Mouse (Mus musculus): ENCODE data around the gene Smim6. TPM values are rescaled to one million over a fixed set of nuclear protein-coding genes. Genes with fewer than 3 reads are reported as not detected.

The Smim6 gene
- polyA plus RNA-seq, 1 experiment from 2014 or later = 2.7 TPM

DNA sequence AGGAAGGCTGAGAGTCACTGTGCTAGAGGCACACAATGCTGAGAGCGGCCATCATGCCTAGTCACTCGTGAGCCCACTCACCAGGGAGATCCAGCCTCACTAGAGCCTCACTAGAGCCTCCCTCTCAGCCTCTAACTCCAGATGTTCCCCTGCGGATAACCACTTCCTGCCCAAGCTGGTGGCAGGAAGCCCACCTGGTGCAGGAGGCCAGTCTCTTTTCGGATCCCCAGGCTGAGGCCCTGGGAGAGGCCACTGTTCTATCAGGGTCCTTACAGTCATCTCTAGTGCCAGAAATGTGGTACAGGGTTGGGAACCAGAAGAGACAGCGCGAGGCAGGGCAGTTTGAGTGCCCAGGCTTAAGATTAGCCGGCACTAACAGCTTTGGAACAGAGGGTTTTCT lies 13.4 kb upstream of the Smim6 start:
- Histone ChIP-seq H3K27ac (ENCODE audit: low read length) (peak overlapping the region; percentile 98; the same call in 1 of the 2 replicates), H3K9me3 (replicated peaks; ENCODE audit: control insufficient read depth, low read length) (no peaks in the 10 kb centered on the region), H3K4me2 (ENCODE audit: low read depth, low read length) (peak overlapping the region; percentile 67; the same call in 1 of the 2 replicates), H3K4me3 (ENCODE audit: low read depth, low read length) (no peak overlapping the region), H3K27me3 (ENCODE audit: control insufficient read depth, insufficient read depth, low read depth, low read length) (no peaks in the 10 kb centered on the region), H3K36me3 (ENCODE audit: control insufficient read depth, insufficient read depth) (no peaks in the 10 kb centered on the region), H3K4me1 (ENCODE audit: control insufficient read depth, low read depth, low read length) (peaks cover 49% of the 10 kb centered on the region), H3K9ac (ENCODE audit: low read depth, low read length) (peak overlapping the region; percentile 82; the same call in 1 of the 2 replicates)
- no peak for ATAC-seq (ENCODE audit: low read depth)
- 37% methylated on average over 7 of the region's 7 CpGs for WGBS (ENCODE audit: insufficient replicate concordance)

DNA sequence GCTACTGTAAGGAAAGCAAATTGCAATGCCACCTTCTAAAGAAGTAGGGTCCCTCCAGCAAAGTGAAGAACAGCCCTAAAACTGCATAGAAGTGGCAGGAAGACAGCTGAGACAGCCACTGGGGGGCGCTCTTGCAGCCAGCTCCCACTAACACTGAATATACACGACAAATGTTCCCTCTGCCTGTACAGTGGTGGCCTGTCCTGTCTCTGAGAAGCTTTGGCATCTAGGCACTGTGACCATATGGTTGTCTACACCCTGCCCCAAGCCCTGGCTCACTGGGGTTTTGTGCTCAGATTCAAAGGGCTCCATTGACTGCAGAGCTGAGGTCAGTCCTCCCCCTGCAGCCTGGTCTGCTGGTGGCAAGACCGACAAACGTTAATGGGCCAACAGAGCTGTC lies 12.9 kb upstream of the Smim6 start:
- no peaks in the 10 kb centered on the region for H3K9me3 ChIP-seq (replicated peaks; ENCODE audit: control insufficient read depth, low read length)
- H3K36me3 ChIP-seq (ENCODE audit: control insufficient read depth, insufficient read depth) = no peaks in the 10 kb centered on the region
- peak overlapping the region; percentile 98 for H3K27ac ChIP-seq (ENCODE audit: low read length)
- peak overlapping the region; percentile 82; the same call in 1 of the 2 replicates for H3K9ac ChIP-seq (ENCODE audit: low read depth, low read length)
- no peaks in the 10 kb centered on the region for H3K27me3 ChIP-seq (ENCODE audit: control insufficient read depth, insufficient read depth, low read depth, low read length)
- 9% methylated on average over 4 of the region's 4 CpGs for WGBS (ENCODE audit: insufficient replicate concordance)
- no peak overlapping the region for H3K4me3 ChIP-seq (ENCODE audit: low read depth, low read length)
- no peak for ATAC-seq (ENCODE audit: low read depth)
- peaks cover 53% of the 10 kb centered on the region for H3K4me1 ChIP-seq (ENCODE audit: control insufficient read depth, low read depth, low read length)
- H3K4me2 ChIP-seq (ENCODE audit: low read depth, low read length) = peak overlapping the region; percentile 67; the same call in 1 of the 2 replicates

DNA sequence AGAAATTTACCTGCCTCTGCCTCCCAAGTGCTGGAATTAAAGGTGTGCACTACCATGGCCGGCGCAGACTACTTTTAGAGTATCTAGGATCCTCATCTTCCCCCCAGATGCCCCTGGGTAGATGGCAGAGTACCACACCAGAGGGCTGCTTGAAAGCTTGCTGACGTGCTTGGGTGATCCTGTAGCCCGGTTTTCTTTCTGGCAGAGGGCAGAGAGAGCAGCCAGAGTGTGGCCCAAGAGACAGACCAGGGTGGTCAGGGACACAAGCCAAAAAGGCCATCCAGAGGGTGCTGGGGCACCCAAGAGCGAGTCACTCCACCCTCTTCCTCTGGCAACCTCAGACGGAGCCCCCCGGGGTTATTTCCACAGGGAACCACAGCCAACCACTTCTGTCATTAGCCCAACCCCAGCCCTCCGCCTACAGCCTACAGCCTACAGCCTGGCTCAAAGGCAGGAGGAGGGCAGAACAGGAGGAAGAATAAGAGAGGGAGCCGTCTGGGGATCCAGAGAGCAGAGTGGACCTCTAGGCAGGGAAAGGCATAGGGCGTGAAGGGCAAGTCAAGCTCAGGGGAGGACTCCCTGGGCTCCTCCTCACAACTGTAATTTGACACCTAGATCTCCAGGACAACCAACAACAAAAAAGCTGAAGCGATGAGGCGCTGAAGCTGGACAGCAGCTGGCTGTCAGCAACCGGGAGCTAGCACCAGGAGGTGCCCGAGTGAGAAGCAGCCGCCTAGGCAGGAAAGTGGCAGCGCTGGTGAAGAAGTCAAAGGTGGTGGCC lies 12.1 kb upstream of the Smim6 start, which contains the start of gene Smim5:
Smim5 (plus strand) TSS at position 481 of the 781 bp plus-strand sequence.
- Histone ChIP-seq H3K27ac (ENCODE audit: low read length) (peak within 1 kb of the TSS; percentile 98), H3K9me3 (replicated peaks; ENCODE audit: control insufficient read depth, low read length) (no peaks in the 10 kb centered on the region), H3K9ac (ENCODE audit: low read depth, low read length) (peak within 1 kb of the TSS; percentile 82), H3K4me2 (ENCODE audit: low read depth, low read length) (peak within 1 kb of the TSS; percentile 67), H3K36me3 (ENCODE audit: control insufficient read depth, insufficient read depth) (no peaks in the 10 kb centered on the region; the same call in 1 of the 2 replicates), H3K4me1 (ENCODE audit: control insufficient read depth, low read depth, low read length) (peaks cover 61% of the 10 kb centered on the region), H3K27me3 (ENCODE audit: control insufficient read depth, insufficient read depth, low read depth, low read length) (no peaks in the 10 kb centered on the region), H3K4me3 (ENCODE audit: low read depth, low read length) (peak within 1 kb of the TSS; percentile 72)
- ATAC-seq (ENCODE audit: low read depth) = peak; percentile 19
- WGBS (ENCODE audit: insufficient replicate concordance) = 17% methylated on average over 16 of the region's 16 CpGs

DNA sequence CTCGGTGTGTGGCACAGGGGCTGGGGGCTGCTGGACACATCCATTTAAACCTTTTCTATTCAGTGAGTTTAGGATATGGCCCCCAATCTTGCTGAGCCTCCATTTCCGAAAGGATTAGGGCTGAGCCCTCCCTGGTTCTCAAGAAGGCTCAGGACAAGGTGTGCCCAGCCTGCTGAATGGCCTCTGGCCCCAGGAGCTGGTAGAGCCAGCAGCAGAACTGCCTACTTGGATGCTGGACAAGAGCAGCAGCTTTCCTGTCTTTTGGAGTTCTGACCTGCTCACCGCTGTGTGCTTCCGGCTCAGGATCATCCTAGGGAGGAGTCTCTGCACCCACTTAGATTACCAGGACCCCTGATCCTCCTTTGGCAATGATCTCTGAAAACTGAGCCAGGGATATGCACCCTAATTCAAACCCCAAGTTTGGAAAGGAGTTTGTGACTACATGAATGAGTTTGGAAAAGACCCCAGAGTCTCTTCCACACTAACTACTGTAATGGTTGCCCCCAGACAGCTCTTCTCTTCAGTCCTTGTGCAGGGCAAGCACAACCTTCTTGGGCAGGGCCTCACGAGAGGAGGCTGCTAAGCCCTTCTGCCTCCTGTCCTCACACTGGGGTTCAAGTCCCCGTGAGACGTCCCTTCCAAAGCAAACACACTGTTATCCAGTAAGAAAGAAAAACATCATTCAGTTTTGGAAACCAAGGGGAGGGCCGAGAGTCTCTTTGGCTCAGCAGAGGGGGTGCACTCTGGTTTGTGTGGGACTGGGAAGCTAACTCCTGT lies 11.1 kb upstream of the Smim6 start:
- WGBS (ENCODE audit: insufficient replicate concordance) = 25% methylated on average over 8 of the region's 8 CpGs
- Histone ChIP-seq H3K9ac (ENCODE audit: low read depth, low read length) (peak overlapping the region; percentile 82), H3K4me2 (ENCODE audit: low read depth, low read length) (peak overlapping the region; percentile 67), H3K27ac (ENCODE audit: low read length) (peak overlapping the region; percentile 98), H3K4me3 (ENCODE audit: low read depth, low read length) (peak overlapping the region; percentile 72), H3K9me3 (replicated peaks; ENCODE audit: control insufficient read depth, low read length) (no peaks in the 10 kb centered on the region), H3K27me3 (ENCODE audit: control insufficient read depth, insufficient read depth, low read depth, low read length) (no peaks in the 10 kb centered on the region), H3K4me1 (ENCODE audit: control insufficient read depth, low read depth, low read length) (peaks cover 72% of the 10 kb centered on the region), H3K36me3 (ENCODE audit: control insufficient read depth, insufficient read depth) (peaks cover 9% of the 10 kb centered on the region)
- no peak for ATAC-seq (ENCODE audit: low read depth)

DNA sequence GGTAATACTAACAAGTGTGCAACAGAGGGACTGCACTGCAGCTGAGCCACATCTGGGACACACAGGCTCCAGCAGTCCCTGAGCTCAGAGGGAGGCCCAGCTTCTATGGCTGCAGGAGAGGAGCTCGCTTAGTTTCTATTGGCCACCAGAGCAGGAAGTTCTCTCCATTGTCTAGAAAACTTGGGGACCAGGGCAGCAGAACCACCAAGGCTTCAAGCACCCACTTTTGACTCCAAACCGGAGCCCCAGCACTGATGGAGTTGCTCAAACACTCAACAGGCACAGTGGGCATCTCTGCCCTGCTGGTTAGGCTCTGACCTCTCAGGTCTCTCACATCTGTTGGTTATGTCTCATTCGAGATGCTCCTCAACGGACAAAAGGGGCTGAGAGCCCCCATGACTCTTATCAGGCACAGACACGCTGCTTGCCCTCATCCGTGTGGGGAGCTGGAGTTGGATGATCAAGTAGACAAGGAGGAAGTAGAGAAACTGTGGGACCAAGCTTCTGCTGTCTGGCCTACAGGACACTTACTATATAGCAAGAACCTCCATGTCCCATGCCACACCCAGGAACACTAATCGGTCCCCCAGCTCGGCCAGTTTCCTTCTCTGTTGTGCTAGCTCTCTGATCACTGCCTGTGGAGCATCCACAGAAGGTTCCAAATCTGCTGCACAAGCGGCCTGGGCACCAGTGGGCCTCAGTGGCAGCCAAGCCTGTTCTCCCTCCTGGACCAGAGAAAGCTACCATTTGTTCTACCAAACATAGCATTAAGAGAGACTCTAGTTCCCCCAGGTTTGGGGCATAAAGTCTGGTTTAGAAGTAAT lies 10.3 kb upstream of the Smim6 start:
- Histone ChIP-seq H3K9ac (ENCODE audit: low read depth, low read length) (peak overlapping the region; percentile 82), H3K27me3 (ENCODE audit: control insufficient read depth, insufficient read depth, low read depth, low read length) (no peaks in the 10 kb centered on the region), H3K4me3 (ENCODE audit: low read depth, low read length) (peak overlapping the region; percentile 72), H3K27ac (ENCODE audit: low read length) (peak overlapping the region; percentile 98), H3K9me3 (replicated peaks; ENCODE audit: control insufficient read depth, low read length) (no peaks in the 10 kb centered on the region), H3K4me1 (ENCODE audit: control insufficient read depth, low read depth, low read length) (peaks cover 80% of the 10 kb centered on the region), H3K36me3 (ENCODE audit: control insufficient read depth, insufficient read depth) (peaks cover 17% of the 10 kb centered on the region), H3K4me2 (ENCODE audit: low read depth, low read length) (peak overlapping the region; percentile 67)
- 16% methylated on average over 9 of the region's 9 CpGs for WGBS (ENCODE audit: insufficient replicate concordance)
- ATAC-seq (ENCODE audit: low read depth) = peak; percentile 50

DNA sequence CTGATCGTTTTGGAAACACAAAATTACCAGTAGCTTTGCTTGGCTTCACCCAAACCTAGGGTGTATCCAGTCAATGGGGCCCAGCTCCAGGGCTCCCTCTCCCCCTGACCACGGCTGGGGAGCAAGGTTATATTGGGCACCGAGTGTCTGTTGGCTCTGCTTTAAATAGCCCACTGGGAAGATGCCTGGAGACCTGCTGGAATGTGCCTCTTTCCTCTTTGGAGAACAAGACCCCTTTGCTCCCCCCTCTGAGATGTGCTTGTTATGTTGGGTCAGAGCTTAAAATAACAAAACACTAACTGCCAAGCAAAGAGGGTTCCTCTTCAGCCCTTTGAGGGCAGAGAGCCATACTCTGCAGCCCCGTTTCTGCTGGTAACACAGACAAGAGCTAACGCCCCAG lies 9.6 kb upstream of the Smim6 start:
- Histone ChIP-seq H3K9ac (ENCODE audit: low read depth, low read length) (peak overlapping the region; percentile 82), H3K9me3 (replicated peaks; ENCODE audit: control insufficient read depth, low read length) (no peaks in the 10 kb centered on the region), H3K4me1 (ENCODE audit: control insufficient read depth, low read depth, low read length) (peaks cover 81% of the 10 kb centered on the region), H3K27ac (ENCODE audit: low read length) (peak overlapping the region; percentile 98), H3K36me3 (ENCODE audit: control insufficient read depth, insufficient read depth) (peaks cover 23% of the 10 kb centered on the region), H3K27me3 (ENCODE audit: control insufficient read depth, insufficient read depth, low read depth, low read length) (no peaks in the 10 kb centered on the region), H3K4me2 (ENCODE audit: low read depth, low read length) (peak overlapping the region; percentile 67), H3K4me3 (ENCODE audit: low read depth, low read length) (peak overlapping the region; percentile 72)
- WGBS (ENCODE audit: insufficient replicate concordance) = 17% methylated on average over 5 of the region's 5 CpGs
- no peak for ATAC-seq (ENCODE audit: low read depth)

DNA sequence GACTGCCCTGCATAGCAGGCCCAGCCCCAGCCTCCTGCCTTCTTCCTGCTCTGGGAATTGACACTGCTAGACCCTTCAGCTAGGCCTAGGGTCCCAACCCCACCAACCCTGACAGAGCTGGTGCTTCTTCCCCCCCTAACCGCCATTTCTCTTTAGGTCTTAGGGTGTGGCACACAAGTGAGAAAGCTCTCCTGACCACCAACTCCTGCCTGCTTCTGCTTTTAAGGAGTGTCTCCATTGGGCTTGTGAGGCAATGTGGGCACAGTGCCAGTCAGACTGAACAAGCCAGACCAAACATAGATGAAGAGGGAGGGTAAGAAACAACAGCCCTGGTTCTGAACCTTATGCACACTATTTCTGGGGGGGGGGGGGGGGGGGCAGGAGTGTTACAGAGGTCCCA lies 9.0 kb upstream of the Smim6 start:
- H3K9ac ChIP-seq (ENCODE audit: low read depth, low read length) = peak overlapping the region; percentile 82
- H3K27me3 ChIP-seq (ENCODE audit: control insufficient read depth, insufficient read depth, low read depth, low read length) = no peaks in the 10 kb centered on the region
- H3K9me3 ChIP-seq (replicated peaks; ENCODE audit: control insufficient read depth, low read length) = no peaks in the 10 kb centered on the region
- H3K4me2 ChIP-seq (ENCODE audit: low read depth, low read length) = peak overlapping the region; percentile 67
- peak overlapping the region; percentile 98 for H3K27ac ChIP-seq (ENCODE audit: low read length)
- H3K36me3 ChIP-seq (ENCODE audit: control insufficient read depth, insufficient read depth) = peaks cover 27% of the 10 kb centered on the region
- H3K4me1 ChIP-seq (ENCODE audit: control insufficient read depth, low read depth, low read length) = peaks cover 81% of the 10 kb centered on the region
- peak overlapping the region; percentile 72 for H3K4me3 ChIP-seq (ENCODE audit: low read depth, low read length)
- no peak for ATAC-seq (ENCODE audit: low read depth)
- 25% methylated on average over 1 of the region's 1 CpGs for WGBS (ENCODE audit: insufficient replicate concordance)

DNA sequence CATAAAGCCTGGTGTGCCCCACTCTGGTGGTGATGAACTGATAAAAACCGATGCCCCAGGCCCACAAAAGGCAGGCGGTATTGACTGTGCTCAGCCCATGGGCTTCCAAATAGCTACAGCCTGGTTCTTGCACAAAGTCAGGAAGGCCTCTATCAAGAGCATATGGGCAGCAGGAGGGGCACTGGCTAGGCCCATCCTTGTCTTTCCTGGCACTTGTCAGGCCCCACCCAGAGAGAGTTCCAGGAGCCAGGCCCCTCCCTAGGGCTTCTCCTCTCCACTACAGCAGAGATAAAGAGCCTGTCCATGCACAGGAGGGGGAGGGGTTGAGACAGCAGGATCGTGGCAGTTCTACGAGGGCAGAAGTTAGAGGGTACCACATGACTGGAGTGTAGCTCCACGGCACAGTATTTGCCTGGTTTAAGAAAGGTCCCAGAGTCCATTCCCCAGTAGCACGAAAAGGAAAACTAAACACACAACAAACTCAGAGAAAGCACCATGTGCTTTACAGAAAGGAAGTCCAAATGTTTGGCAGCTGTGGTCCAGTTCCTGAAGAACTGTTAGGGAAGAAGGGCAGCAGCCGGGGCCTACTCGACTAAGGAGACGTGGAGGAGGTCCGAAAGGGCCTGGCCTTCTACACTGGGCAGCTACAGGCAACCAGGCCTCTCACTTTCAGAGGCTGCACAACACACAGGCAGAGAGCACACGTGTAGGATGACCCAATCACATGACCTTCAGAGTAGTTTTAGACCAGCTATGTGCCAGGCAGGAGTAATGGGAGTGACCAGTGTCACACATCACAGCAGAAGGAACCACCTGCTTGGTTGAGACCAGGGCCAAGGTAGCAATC lies 8.2 kb upstream of the Smim6 start:
- WGBS (ENCODE audit: insufficient replicate concordance) = 16% methylated on average over 11 of the region's 11 CpGs

More for the DNA sequence above, 8.2 kb upstream of the Smim6 start:
- peak overlapping the region; percentile 67 for H3K4me2 ChIP-seq (ENCODE audit: low read depth, low read length)
- peaks cover 79% of the 10 kb centered on the region for H3K4me1 ChIP-seq (ENCODE audit: control insufficient read depth, low read depth, low read length)
- no peaks in the 10 kb centered on the region for H3K27me3 ChIP-seq (ENCODE audit: control insufficient read depth, insufficient read depth, low read depth, low read length)
- H3K9ac ChIP-seq (ENCODE audit: low read depth, low read length) = peak overlapping the region; percentile 82
- H3K9me3 ChIP-seq (replicated peaks; ENCODE audit: control insufficient read depth, low read length) = no peaks in the 10 kb centered on the region
- H3K4me3 ChIP-seq (ENCODE audit: low read depth, low read length) = peak overlapping the region; percentile 72
- peak overlapping the region; percentile 98 for H3K27ac ChIP-seq (ENCODE audit: low read length)
- ATAC-seq (ENCODE audit: low read depth) = peak; percentile 89
- peaks cover 29% of the 10 kb centered on the region for H3K36me3 ChIP-seq (ENCODE audit: control insufficient read depth, insufficient read depth)
